Mouse (Mus musculus): ENCODE measurements at regions not wholly inside any gene's neighbourhood (a gene's known extent, or its start where the extent isn't known, plus 50 kb on each side); places are given as distances from the start of the nearest gene placed in this dataset.

GRCm38 (mm10) chr10:91967570-91968310 is 754.5 kb downstream of the Nedd1 start:
- TF ChIP-seq POLR2A (IDR thresholded peaks at IDR 0.05; ENCODE audit: insufficient read length, low read depth) (no peak), USF1 (IDR thresholded peaks at IDR 0.05; ENCODE audit: low read depth) (no peak), E2F4 (IDR thresholded peaks at IDR 0.05; ENCODE audit: insufficient read depth) (no peak), CEBPB (IDR thresholded peaks at IDR 0.05; ENCODE audit: insufficient read depth, poor library complexity, severe bottlenecking) (no peak), MAX (IDR thresholded peaks at IDR 0.05; ENCODE audit: low read depth) (no peak), TCF12 (IDR thresholded peaks at IDR 0.05; ENCODE audit: insufficient read depth, poor library complexity, severe bottlenecking) (no peak), POLR2AphosphoS2 (IDR thresholded peaks at IDR 0.05; ENCODE audit: insufficient read length, low read depth) (no peak), MYOD1 (IDR thresholded peaks at IDR 0.05; ENCODE audit: control insufficient read depth in 1 of 3, insufficient read length in 2 of 3, low read depth in 2 of 3) (no peak)

Data from myocyte (in vitro differentiated cells).